Mouse (Mus musculus): ENCODE results near the gene Camk1d.

Camk1d gene

GRCm38 (mm10) chr2:5707871-5708733 is 6.2 kb downstream of the Camk1d start:
- no peak for DNase-seq

- DNase-seq, result no peak
Measured at GRCm38 (mm10) chr2:5706618-5707017, 7.7 kb downstream of the Camk1d start.

- DNase-seq, result no peak
Measured at GRCm38 (mm10) chr2:5702370-5702769, 11.9 kb downstream of the Camk1d start.

GRCm38 (mm10) chr2:5700931-5701330 is 13.4 kb downstream of the Camk1d start:
- no peak for DNase-seq

- no peak for DNase-seq
Measured at GRCm38 (mm10) chr2:5698451-5698850, 15.9 kb downstream of the Camk1d start.

GRCm38 (mm10) chr2:5694094-5694493 is 20.2 kb downstream of the Camk1d start:
- no peak for DNase-seq

- DNase-seq, result no peak
Measured at GRCm38 (mm10) chr2:5691729-5692128, 22.6 kb downstream of the Camk1d start.

GRCm38 (mm10) chr2:5683366-5683765 is 30.9 kb downstream of the Camk1d start:
- DNase-seq, result no peak

- no peak for DNase-seq
Measured at GRCm38 (mm10) chr2:5681909-5682308, 32.4 kb downstream of the Camk1d start.

- no peak for DNase-seq
Measured at GRCm38 (mm10) chr2:5681302-5681701, 33.0 kb downstream of the Camk1d start.

- DNase-seq, result no peak
Measured at GRCm38 (mm10) chr2:5679055-5679454, 35.3 kb downstream of the Camk1d start.

GRCm38 (mm10) chr2:5677472-5677871 is 36.8 kb downstream of the Camk1d start:
- DNase-seq, result no peak

- no peak for DNase-seq
Measured at GRCm38 (mm10) chr2:5676786-5677185, 37.5 kb downstream of the Camk1d start.

GRCm38 (mm10) chr2:5676143-5676483 is 38.2 kb downstream of the Camk1d start:
- DNase-seq, result no peak

GRCm38 (mm10) chr2:5675431-5676142 is 38.7 kb downstream of the Camk1d start:
- no peak for DNase-seq

- no peak for DNase-seq
Measured at GRCm38 (mm10) chr2:5674512-5674911, 39.8 kb downstream of the Camk1d start.

- no peak for DNase-seq
Measured at GRCm38 (mm10) chr2:5673816-5674215, 40.5 kb downstream of the Camk1d start.

GRCm38 (mm10) chr2:5672906-5673589 is 41.3 kb downstream of the Camk1d start:
- DNase-seq, result no peak

- DNase-seq, result no peak
Measured at GRCm38 (mm10) chr2:5670146-5670545, 44.2 kb downstream of the Camk1d start.

GRCm38 (mm10) chr2:5669498-5670040 is 44.7 kb downstream of the Camk1d start:
- DNase-seq, result no peak

GRCm38 (mm10) chr2:5668940-5669339 is 45.4 kb downstream of the Camk1d start:
- no peak for DNase-seq

- DNase-seq, result no peak
Measured at GRCm38 (mm10) chr2:5663499-5663898, 50.8 kb downstream of the Camk1d start.

GRCm38 (mm10) chr2:5661946-5662345 is 52.4 kb downstream of the Camk1d start:
- no peak for DNase-seq
